Mouse (Mus musculus) left cerebral cortex, adult 18-20 months (tissue): ENCODE measurements around the gene Gpr65. TPM values are rescaled to one million over a fixed set of nuclear protein-coding genes. Genes with fewer than 3 reads are reported as not detected.
"Not testable (repeated sequence)": the region's sequence is repeated elsewhere in the genome, so short reads cannot be mapped to it uniquely, and the experiment has no call there.

ENCODE experiments used
- DNase-seq, 2 experiments: peaks; one replicate each; pipeline ENCODE4 v3.0.0; 2021 to 2022; ENCODE audit warnings: low spot score in 2 of 2, mixed read lengths in 1 of 2
- long read RNA-seq, 2 experiments: library from polyadenylated mRNA; stranded (forward); transcript quantifications; one replicate each; pipeline ENCODE4 v2.0.0; 2021
- total RNA-seq, 2 experiments: library from RNA; stranded (reverse); gene quantifications; 2 replicates each; pipeline ENCODE4 v1.2.3; 2021

Gpr65 gene
- total RNA-seq, result not detected
- long read RNA-seq, experiment 1, result 0 reads
- long read RNA-seq, experiment 2, result 0 reads

GRCm38 (mm10) chr12:98268441-98269369 lies at the start of gene Gpr65:
Gpr65 (plus strand) TSS chr12:98268635.
- DNase-seq, result no peak

- DNase-seq, result no peak
Measured at GRCm38 (mm10) chr12:98223286-98223685, 45.1 kb upstream of the Gpr65 start.

GRCm38 (mm10) chr12:98227037-98227436 lies 41.4 kb upstream of the Gpr65 start:
- no peak for DNase-seq

GRCm38 (mm10) chr12:98238478-98238877 lies 30.0 kb upstream of the Gpr65 start:
- DNase-seq, result not testable (repeated sequence)

GRCm38 (mm10) chr12:98244161-98244560 lies 24.3 kb upstream of the Gpr65 start:
- no peak for DNase-seq

GRCm38 (mm10) chr12:98244865-98245264 lies 23.6 kb upstream of the Gpr65 start:
- no peak for DNase-seq

- DNase-seq, result no peak
Measured at GRCm38 (mm10) chr12:98246835-98247234, 21.6 kb upstream of the Gpr65 start.

- DNase-seq, result no peak
Measured at GRCm38 (mm10) chr12:98249671-98250070, 18.8 kb upstream of the Gpr65 start.

GRCm38 (mm10) chr12:98250327-98250726 lies 18.1 kb upstream of the Gpr65 start:
- no peak for DNase-seq

- DNase-seq, result no peak
Measured at GRCm38 (mm10) chr12:98252417-98252816, 16.0 kb upstream of the Gpr65 start.

GRCm38 (mm10) chr12:98255373-98255995 lies 13.0 kb upstream of the Gpr65 start:
- no peak for DNase-seq

GRCm38 (mm10) chr12:98258371-98258844 lies 10.0 kb upstream of the Gpr65 start:
- DNase-seq, result no peak

- DNase-seq, result peak; percentile 85 to 89
Measured at GRCm38 (mm10) chr12:98258845-98259517, 9.5 kb upstream of the Gpr65 start, which contains the start of gene Galc. Galc (minus strand) TSS chr12:98259459.

GRCm38 (mm10) chr12:98259518-98259852 lies 8.9 kb upstream of the Gpr65 start:
- no peak for DNase-seq

- DNase-seq, result no peak
Measured at GRCm38 (mm10) chr12:98265697-98266096, 2.7 kb upstream of the Gpr65 start.

- no peak for DNase-seq
Measured at GRCm38 (mm10) chr12:98269791-98270745, 1.6 kb downstream of the Gpr65 start.

GRCm38 (mm10) chr12:98270810-98271566 lies 2.6 kb downstream of the Gpr65 start:
- DNase-seq, result no peak

- DNase-seq, result no peak
Measured at GRCm38 (mm10) chr12:98272433-98272832, 4.0 kb downstream of the Gpr65 start.

- DNase-seq, result peak; percentile 69 to 75
Measured at GRCm38 (mm10) chr12:98280530-98280929, 12.1 kb downstream of the Gpr65 start.

GRCm38 (mm10) chr12:98280996-98281395 lies 12.6 kb downstream of the Gpr65 start:
- no peak for DNase-seq
